27 mouse cellular contexts compared by ENCODE assay signal in the genomic region with DNA sequence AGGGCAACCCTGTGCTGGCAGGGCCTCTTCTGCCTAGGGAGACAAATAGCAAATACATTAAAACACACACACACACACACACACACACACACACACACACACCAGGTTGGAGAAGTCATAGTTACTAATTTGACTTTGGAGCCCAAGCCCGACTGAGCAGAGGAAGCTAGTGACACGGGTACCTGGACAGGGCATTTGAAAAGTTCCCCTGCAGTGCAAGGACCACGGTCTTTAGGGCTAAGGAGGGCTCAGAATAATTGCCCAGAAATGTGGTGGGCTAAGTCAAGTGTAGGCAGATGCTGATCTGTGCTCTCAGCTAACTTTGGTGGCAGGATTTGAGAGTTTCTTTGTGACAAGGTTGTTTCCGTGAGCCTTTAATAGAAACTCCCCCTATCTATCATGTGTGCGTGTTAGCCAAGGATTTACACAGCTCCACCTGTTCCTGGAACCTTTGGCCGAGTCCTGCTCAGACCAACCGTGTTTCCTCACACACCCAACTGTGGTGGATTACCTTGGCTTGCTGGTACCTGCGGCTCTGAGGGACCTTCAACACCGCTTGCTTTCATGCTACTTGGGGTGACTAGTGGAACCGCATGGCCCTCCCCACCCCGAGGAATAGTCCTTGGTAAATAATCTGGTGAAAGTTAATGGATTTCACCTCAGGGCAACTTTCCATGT. TPM values are rescaled to one million over a fixed set of nuclear protein-coding genes. Genes with fewer than 3 reads are reported as not detected.
DNase-seq lines count a peak whose midpoint lies in the region; ATAC-seq and TF ChIP-seq lines count a peak whose summit lies in the region.
"Had no signal": no experiment of that assay in that cellular context is flagged by ENCODE, and none has a peak within 500 bp of the region (broad histone marks: within the 10 kb centered on the region; RNA-seq: fewer than 3 reads in every experiment).

No protein-coding gene starts in this region.

- H3K9me3 ChIP-seq in heart, embryonic 10.5 days, result no peaks in the 10 kb centered on the region
- H3K9me3 ChIP-seq in stomach, embryonic 16.5 days (replicated peaks; ENCODE audit: control insufficient read depth, low read length), result no peaks in the 10 kb centered on the region
- H3K9me3 ChIP-seq: forebrain, embryonic 12.5 days; kidney, embryonic 15.5 days; midbrain, embryonic 12.5 days; neural tube, embryonic 13.5 days had no signal

- no peak for DNase-seq in heart, embryonic 10.5 days (ENCODE audit: low spot score)
- DNase-seq in heart, adult 8-10 months (ENCODE audit: low spot score), result no peak
- DNase-seq in thymus, postnatal 0 days (ENCODE audit: low spot score), result peak; percentile 38
- DNase-seq in thymus, adult 18-20 months, result no peak
- DNase-seq in large intestine, adult 2 months (ENCODE audit: low read depth, low spot score), result peak; percentile 89
- DNase-seq in gastrocnemius, adult 2 months, result no peak
- DNase-seq: adrenal gland, postnatal 25 days; cerebellum, adult 18-20 months; cerebellum, postnatal 36 days; right cerebral cortex, postnatal 25 days had no signal

- H3K9ac ChIP-seq in stomach, embryonic 16.5 days (ENCODE audit: low read length), result peak overlapping the region; percentile 27; the same call in 1 of the 2 replicates
- H3K9ac ChIP-seq: forebrain, embryonic 12.5 days; kidney, embryonic 15.5 days; liver, postnatal 0 days; midbrain, embryonic 12.5 days; neural tube, embryonic 13.5 days had no signal

- TF ChIP-seq CTCF in gastrocnemius, adult 2 months (IDR thresholded peaks at IDR 0.05), result no peak

- H3K27ac ChIP-seq in heart, embryonic 10.5 days, result 0 out of 2 replicates have a peak overlapping the region, but pooled peaks have one; percentile 6
- peak overlapping the region; percentile 93 for H3K27ac ChIP-seq in stomach, embryonic 16.5 days (ENCODE audit: low read length)
- H3K27ac ChIP-seq in gastrocnemius, adult 2 months, result no peak overlapping the region
- H3K27ac ChIP-seq: forebrain, embryonic 12.5 days; kidney, embryonic 15.5 days; midbrain, embryonic 12.5 days; neural tube, embryonic 13.5 days had no signal

- H3K36me3 ChIP-seq in heart, embryonic 10.5 days, result 0 out of 2 replicates have a peak, but pooled peaks cover 10% of the 10 kb centered on the region
- no peaks in the 10 kb centered on the region for H3K36me3 ChIP-seq in stomach, embryonic 16.5 days (ENCODE audit: control insufficient read depth, insufficient read depth, low read length)

- H3K4me3 ChIP-seq in heart, embryonic 10.5 days, result no peak overlapping the region
- no peak overlapping the region for H3K4me3 ChIP-seq in stomach, embryonic 16.5 days (replicated peaks; ENCODE audit: low read length)
- H3K4me3 ChIP-seq in gastrocnemius, adult 2 months, result no peak overlapping the region
- H3K4me3 ChIP-seq: forebrain, embryonic 12.5 days; kidney, embryonic 15.5 days; midbrain, embryonic 12.5 days; neural tube, embryonic 13.5 days had no signal

- H3K27me3 ChIP-seq in heart, embryonic 10.5 days (ENCODE audit: insufficient read depth, poor library complexity, severe bottlenecking), result no peaks in the 10 kb centered on the region
- no peaks in the 10 kb centered on the region for H3K27me3 ChIP-seq in stomach, embryonic 16.5 days (ENCODE audit: control insufficient read depth, insufficient read depth, low read length)
- H3K27me3 ChIP-seq: CH12.LX; forebrain, embryonic 12.5 days; kidney, embryonic 15.5 days; midbrain, embryonic 12.5 days; neural tube, embryonic 13.5 days had no signal

- WGBS in heart, embryonic 10.5 days, result 90% methylated on average over 11 of the region's 11 CpGs
- 33% methylated on average over 11 of the region's 11 CpGs for WGBS in large intestine, adult 2 months
- WGBS in stomach, embryonic 16.5 days, result 64% methylated on average over 11 of the region's 11 CpGs

- intact Hi-C loops in gastrocnemius, adult 2 months (cut with DNase I), result no loop called here

- H3K4me2 ChIP-seq in stomach, embryonic 16.5 days (ENCODE audit: low read depth, low read length), result no peak overlapping the region; the same call in 1 of the 2 replicates
- H3K4me2 ChIP-seq: forebrain, embryonic 12.5 days; heart, embryonic 11.5 days; kidney, embryonic 15.5 days; midbrain, embryonic 12.5 days; neural tube, embryonic 13.5 days had no signal

- ATAC-seq in stomach, embryonic 16.5 days (ENCODE audit: insufficient read depth, low FRiP score), result peak; percentile 90
- ATAC-seq in CD4-positive, CD25-positive, alpha-beta regulatory T cell, adult 4 months, result no peak

- peaks cover 13% of the 10 kb centered on the region for H3K4me1 ChIP-seq in heart, embryonic 10.5 days
- H3K4me1 ChIP-seq in stomach, embryonic 16.5 days (ENCODE audit: control insufficient read depth, insufficient read depth, low read length), result peaks cover 23% of the 10 kb centered on the region
- H3K4me1 ChIP-seq: midbrain, embryonic 12.5 days had no signal

RNA-seq across cellular contexts. Expression of a gene that starts 6.6 kb away (rescaled TPM):
- not detected in 2 replicates for polyA plus RNA-seq in heart, embryonic 10.5 days (2016; fragmentation: Nextera tagmentation; extraction: Ambion mirVana)
- total RNA-seq in heart, adult 8-10 months (2022), result not detected
- polyA plus RNA-seq in thymus, postnatal 0 days (2015; fragmentation: Nextera tagmentation; extraction: Ambion mirVana), result 0.43 and 0.50 TPM in 2 replicates
- not detected in 2 replicates for polyA plus RNA-seq in large intestine, adult 2 months (2012; rRNA removed)
- polyA plus RNA-seq in stomach, embryonic 16.5 days (2015; fragmentation: Nextera tagmentation; extraction: Ambion mirVana), result not detected in 2 replicates
- total RNA-seq in gastrocnemius, adult 2 months (2021), result not detected
- under 1 TPM in 1 of 2 experiments, not detected in 1; 0.47 TPM for polyA plus RNA-seq in CD4-positive, CD25-positive, alpha-beta regulatory T cell, adult 4 months (2017; shearing (Covaris generic))
- total RNA-seq: adrenal gland, postnatal 25 days; CH12.LX; gastrocnemius, postnatal 4 days; heart, postnatal 10 days; left cerebral cortex, adult 18-20 months; left cerebral cortex, postnatal 36 days; liver, adult 2 months; megakaryocyte progenitor cell, adult 5-6 weeks; MEL had no signal
- polyA plus RNA-seq: forebrain, embryonic 12.5 days; heart, embryonic 11.5 days; hindbrain, embryonic 11.5 days; kidney, embryonic 15.5 days; liver, adult 2 months; liver, postnatal 0 days; midbrain, embryonic 12.5 days; neural tube, embryonic 13.5 days had no signal

RNA-seq across cellular contexts. Expression of a gene that starts 24.8 kb away (rescaled TPM):
- polyA plus RNA-seq in heart, embryonic 10.5 days (2016; fragmentation: Nextera tagmentation; extraction: Ambion mirVana), result 6.6 TPM in 2 replicates
- 1 to 10 TPM; 2.5 to 2.9 (median 2.6) TPM for total RNA-seq in heart, adult 8-10 months (2022)
- polyA plus RNA-seq in thymus, postnatal 0 days (2015; fragmentation: Nextera tagmentation; extraction: Ambion mirVana), result 7.0 and 7.9 TPM in 2 replicates
- 10.0 and 10.5 TPM in 2 replicates for polyA plus RNA-seq in large intestine, adult 2 months (2012; rRNA removed)
- 41.9 and 44.6 TPM in 2 replicates for polyA plus RNA-seq in stomach, embryonic 16.5 days (2015; fragmentation: Nextera tagmentation; extraction: Ambion mirVana)
- 1 to 10 TPM; 1.3 to 1.4 TPM for total RNA-seq in gastrocnemius, adult 2 months (2021)
- polyA plus RNA-seq in CD4-positive, CD25-positive, alpha-beta regulatory T cell, adult 4 months (2017; shearing (Covaris generic)), result 1 to 10 TPM; 2.8 to 3.3 TPM

RNA-seq across cellular contexts. Expression of a gene that starts 25.9 kb away (rescaled TPM):
- 12.0 and 16.2 TPM in 2 replicates for polyA plus RNA-seq in heart, embryonic 10.5 days (2016; fragmentation: Nextera tagmentation; extraction: Ambion mirVana)
- 1 to 10 TPM; 5.8 to 8.1 (median 7.2) TPM for total RNA-seq in heart, adult 8-10 months (2022)
- polyA plus RNA-seq in thymus, postnatal 0 days (2015; fragmentation: Nextera tagmentation; extraction: Ambion mirVana), result 8.4 and 11.9 TPM in 2 replicates
- polyA plus RNA-seq in large intestine, adult 2 months (2012; rRNA removed), result 12.3 and 14.9 TPM in 2 replicates
- polyA plus RNA-seq in stomach, embryonic 16.5 days (2015; fragmentation: Nextera tagmentation; extraction: Ambion mirVana), result 16.1 and 19.8 TPM in 2 replicates
- total RNA-seq in gastrocnemius, adult 2 months (2021), result 1 to 10 TPM; 3.3 to 4.1 TPM
- polyA plus RNA-seq in CD4-positive, CD25-positive, alpha-beta regulatory T cell, adult 4 months (2017; shearing (Covaris generic)), result 10 to 100 TPM; 10.0 TPM

Comparison
In these comparisons a context has a peak if more than half of its experiments do, and no peak if none do; other contexts are left out.
1. DNase-seq: peak in thymus, postnatal 0 days (single experiment) and large intestine, adult 2 months (single experiment); none in heart, embryonic 10.5 days (single experiment), heart, adult 8-10 months (single experiment), thymus, adult 18-20 months (0 of 2) and gastrocnemius, adult 2 months (single experiment).